Comparison of ENCODE assay signal across 9 mouse cellular contexts in the genomic region with DNA sequence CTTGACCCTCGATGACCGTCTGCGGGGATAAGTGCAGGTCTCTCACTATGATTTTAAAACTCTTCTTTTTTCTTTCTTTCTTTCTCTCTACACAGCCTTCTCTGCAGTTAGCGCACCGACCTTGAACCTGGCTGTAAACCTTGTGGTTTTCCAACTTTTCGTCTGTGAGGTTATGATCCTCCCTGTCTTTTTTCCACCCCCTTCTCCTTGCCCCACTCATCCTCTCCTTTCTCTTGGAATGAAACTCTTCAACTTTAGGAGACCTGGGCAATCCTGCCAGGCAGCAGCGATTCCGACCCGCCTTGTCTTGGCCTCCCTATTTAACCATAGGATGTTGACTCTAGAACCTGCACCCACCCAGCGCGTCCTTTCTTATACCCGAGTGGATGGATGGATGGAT. TPM values are rescaled to one million over a fixed set of nuclear protein-coding genes. Genes with fewer than 3 reads are reported as not detected.
DNase-seq lines count a peak whose midpoint lies in the region; ATAC-seq and TF ChIP-seq lines count a peak whose summit lies in the region.
"Had no signal": no experiment of that assay in that cellular context is flagged by ENCODE, and none has a peak within 500 bp of the region (broad histone marks: within the 10 kb centered on the region; RNA-seq: fewer than 3 reads in every experiment).

No protein-coding gene starts in this region.

- H3K4me2 ChIP-seq in lung, postnatal 0 days (replicated peaks; ENCODE audit: low read depth, low read length), result peak overlapping the region; percentile 84
- H3K4me2 ChIP-seq in forebrain, embryonic 16.5 days (ENCODE audit: low read length), result peak overlapping the region; percentile 67
- H3K4me2 ChIP-seq in limb, embryonic 14.5 days (replicated peaks; ENCODE audit: low read depth, low read length, severe bottlenecking), result peak overlapping the region; percentile 96

- peaks cover 14% of the 10 kb centered on the region for H3K4me1 ChIP-seq in lung, postnatal 0 days (ENCODE audit: insufficient read depth, low read depth, low read length)
- H3K4me1 ChIP-seq in forebrain, embryonic 16.5 days (replicated peaks; ENCODE audit: control insufficient read depth, insufficient read depth, low read length), result peaks cover 18% of the 10 kb centered on the region
- H3K4me1 ChIP-seq in limb, embryonic 14.5 days (ENCODE audit: control insufficient read depth, insufficient read depth, low read length), result peaks cover 8% of the 10 kb centered on the region
- H3K4me1 ChIP-seq in small intestine, adult 2 months (ENCODE audit: control insufficient read depth, insufficient read depth, insufficient read length, low read length), result peaks cover 12% of the 10 kb centered on the region

- no peak overlapping the region for H3K27ac ChIP-seq in lung, postnatal 0 days (ENCODE audit: low read length)
- peak overlapping the region; percentile 74 for H3K27ac ChIP-seq in forebrain, embryonic 16.5 days (ENCODE audit: low read length)
- H3K27ac ChIP-seq in limb, embryonic 14.5 days (replicated peaks; ENCODE audit: low read depth, low read length), result no peak overlapping the region
- H3K27ac ChIP-seq in small intestine, adult 2 months (ENCODE audit: insufficient read depth, low read depth, low read length), result no peak overlapping the region

- H3K36me3 ChIP-seq in lung, postnatal 0 days (ENCODE audit: insufficient read depth, low read length), result no peaks in the 10 kb centered on the region
- H3K36me3 ChIP-seq in forebrain, embryonic 16.5 days (ENCODE audit: control insufficient read depth, insufficient read depth), result no peaks in the 10 kb centered on the region
- H3K36me3 ChIP-seq in limb, embryonic 14.5 days (ENCODE audit: control insufficient read depth, insufficient read depth, low read length), result no peaks in the 10 kb centered on the region
- no peaks in the 10 kb centered on the region for H3K36me3 ChIP-seq in small intestine, adult 2 months (ENCODE audit: control insufficient read depth, insufficient read depth, low read length)

- ATAC-seq in lung, postnatal 0 days, result no peak
- ATAC-seq in forebrain, embryonic 16.5 days, result no peak
- no peak for ATAC-seq in limb, embryonic 14.5 days (ENCODE audit: low FRiP score, low read depth)

- intact Hi-C loops in left cerebral cortex, postnatal 4 days (cut with DNase I), result loop anchor here (5.0 to 10.0 kb wide), 2 partner anchors 155 to 472 kb away; no protein-coding TSS in a partner anchor

- H3K9ac ChIP-seq in lung, postnatal 0 days (replicated peaks; ENCODE audit: low read depth), result no peak overlapping the region
- peak overlapping the region; percentile 68 for H3K9ac ChIP-seq in forebrain, embryonic 16.5 days (replicated peaks; ENCODE audit: low read depth, low read length)
- H3K9ac ChIP-seq in limb, embryonic 14.5 days (ENCODE audit: low read depth, low read length, severe bottlenecking), result peak overlapping the region; percentile 70

- peaks cover 77% of the 10 kb centered on the region for H3K27me3 ChIP-seq in lung, postnatal 0 days (replicated peaks; ENCODE audit: insufficient read depth, low read length)
- peaks cover 11% of the 10 kb centered on the region for H3K27me3 ChIP-seq in forebrain, embryonic 16.5 days (replicated peaks; ENCODE audit: control insufficient read depth, insufficient read depth, low read length)
- H3K27me3 ChIP-seq in limb, embryonic 14.5 days (ENCODE audit: control insufficient read depth, insufficient read depth, low read length), result peaks cover 70% of the 10 kb centered on the region
- peaks cover 70% of the 10 kb centered on the region for H3K27me3 ChIP-seq in small intestine, adult 2 months (ENCODE audit: control insufficient read depth, insufficient read depth, low read length)

- TF ChIP-seq CTCF in lung, postnatal 0 days (IDR thresholded peaks at IDR 0.05), result no peak
- no peak for TF ChIP-seq CTCF in small intestine, adult 2 months (IDR thresholded peaks at IDR 0.05; ENCODE audit: extremely low read depth, insufficient read length, insufficient replicate concordance, low read depth, low read length)

- WGBS in lung, postnatal 0 days, result 11% methylated on average over 11 of the region's 12 CpGs
- WGBS in forebrain, embryonic 16.5 days, result 21% methylated on average over 12 of the region's 12 CpGs
- WGBS in limb, embryonic 14.5 days, result 8% methylated on average over 12 of the region's 12 CpGs
- 7% methylated on average over 12 of the region's 12 CpGs for WGBS in small intestine, adult 2 months

- TF ChIP-seq EP300 in lung, postnatal 0 days (IDR thresholded peaks at IDR 0.05), result no peak

- DNase-seq in lung, postnatal 0 days (ENCODE audit: low spot score), result no peak
- DNase-seq in lung, postnatal 10 days, result no peak
- no peak for DNase-seq in limb, embryonic 14.5 days (ENCODE audit: low spot score)
- no peak for DNase-seq in left cerebral cortex, postnatal 4 days
- DNase-seq in adipocyte (ENCODE audit: low spot score), result no peak
- no peak for DNase-seq in frontal cortex, postnatal 25 days (ENCODE audit: low spot score in 2 of 2)

- peak overlapping the region; percentile 45 for H3K4me3 ChIP-seq in lung, postnatal 0 days (ENCODE audit: low read depth, low read length)
- H3K4me3 ChIP-seq in forebrain, embryonic 16.5 days (replicated peaks; ENCODE audit: low read length), result peak overlapping the region; percentile 43
- peak overlapping the region; percentile 53 for H3K4me3 ChIP-seq in limb, embryonic 14.5 days (replicated peaks; ENCODE audit: low read length)
- H3K4me3 ChIP-seq in small intestine, adult 2 months (ENCODE audit: low read depth, low read length), result peak overlapping the region; percentile 60

- TF ChIP-seq POLR2A in limb, embryonic 14.5 days (IDR thresholded peaks at IDR 0.05; ENCODE audit: borderline replicate concordance, extremely low read depth, insufficient read depth, insufficient read length), result no peak
- no peak for TF ChIP-seq POLR2A in small intestine, adult 2 months (IDR thresholded peaks at IDR 0.05; ENCODE audit: low read depth, low read length)

- no peaks in the 10 kb centered on the region for H3K9me3 ChIP-seq in lung, postnatal 0 days (ENCODE audit: low read length)
- 0 out of 2 replicates have a peak, but pooled peaks cover 2% of the 10 kb centered on the region for H3K9me3 ChIP-seq in forebrain, embryonic 16.5 days (ENCODE audit: control insufficient read depth, low read length)
- no peaks in the 10 kb centered on the region for H3K9me3 ChIP-seq in limb, embryonic 14.5 days (ENCODE audit: control insufficient read depth, low read length)

RNA-seq across cellular contexts. Expression of gene Tbr1, which starts 9.8 kb away (rescaled TPM):
- 0.02 TPM in 1 of 2 replicates, not detected in the other for polyA plus RNA-seq in lung, postnatal 0 days (2015; fragmentation: Nextera tagmentation; extraction: Ambion mirVana)
- 42.2 and 49.9 TPM in 2 replicates for polyA plus RNA-seq in forebrain, embryonic 16.5 days (2015; fragmentation: Nextera tagmentation; extraction: Ambion mirVana)
- 0.70 and 0.74 TPM in 2 replicates for polyA plus RNA-seq in limb, embryonic 14.5 days (2012; rRNA removed)
- 0.23 and 0.36 TPM in 2 replicates for polyA plus RNA-seq in limb, embryonic 14.5 days (2014; fragmentation: Nextera tagmentation; extraction: Ambion mirVana)
- polyA plus RNA-seq in small intestine, adult 2 months (2012; rRNA removed), result not detected in 2 replicates
- 100 to 1,000 TPM; 129 to 131 TPM for total RNA-seq in left cerebral cortex, postnatal 4 days (2021)
- polyA plus RNA-seq: large intestine, adult 2 months had no signal

Comparison
In these comparisons a context has a peak if more than half of its experiments do, and no peak if none do; other contexts are left out.
1. RNA of gene Tbr1, which starts 9.8 kb away (polyA plus RNA-seq): 42.2 to 49.9 TPM in forebrain, embryonic 16.5 days; 0.23 to 0.74 TPM in limb, embryonic 14.5 days, not detected in small intestine, adult 2 months and 0.02 TPM in lung, postnatal 0 days; every median in the first group is over 10 times any median in the second.
2. Peak in every context shown above with its lines, with median percentiles within 50 percentile points of each other: H3K4me2 ChIP-seq and H3K4me3 ChIP-seq.